Mouse (Mus musculus): ENCODE data around the gene Plod3.
A peak's percentile ranks its signal among the peaks of the same experiment; 100 is the strongest.
"Not testable (repeated sequence)": the region's sequence is repeated elsewhere in the genome, so short reads cannot be mapped to it uniquely, and the experiment has no call there.

The Plod3 gene

GRCm38 (mm10) chr5:136986695-136987137, at the start of gene Plod3:
TSS of gene Plod3 (plus strand) at chr5:136987019.
- DNase-seq: peak; percentile 94

- no peak for DNase-seq
Measured at GRCm38 (mm10) chr5:136937621-136938020, 49.2 kb upstream of the Plod3 start.

- peak; percentile 67 to 70 for DNase-seq
Measured at GRCm38 (mm10) chr5:136939284-136939683, 47.5 kb upstream of the Plod3 start.

- DNase-seq: not testable (repeated sequence)
Measured at GRCm38 (mm10) chr5:136940029-136940428, 46.8 kb upstream of the Plod3 start.

GRCm38 (mm10) chr5:136940845-136941560, 45.8 kb upstream of the Plod3 start:
- no peak for DNase-seq

GRCm38 (mm10) chr5:136942781-136943180, 44.0 kb upstream of the Plod3 start:
- no peak for DNase-seq

GRCm38 (mm10) chr5:136943382-136943781, 43.4 kb upstream of the Plod3 start:
- no peak for DNase-seq

GRCm38 (mm10) chr5:136945084-136945483, 41.7 kb upstream of the Plod3 start:
- no peak for DNase-seq

- no peak for DNase-seq
Measured at GRCm38 (mm10) chr5:136947874-136948273, 38.9 kb upstream of the Plod3 start.

- DNase-seq: not testable (repeated sequence)
Measured at GRCm38 (mm10) chr5:136949551-136950336, 37.1 kb upstream of the Plod3 start.

- no peak for DNase-seq
Measured at GRCm38 (mm10) chr5:136950521-136950920, 36.3 kb upstream of the Plod3 start.

- no peak for DNase-seq
Measured at GRCm38 (mm10) chr5:136952153-136952552, 34.7 kb upstream of the Plod3 start.

GRCm38 (mm10) chr5:136953015-136953414, 33.8 kb upstream of the Plod3 start, which contains the start of gene Fis1:
TSS of gene Fis1 (plus strand) at chr5:136953275.
- peak; percentile 69 to 71 for DNase-seq

GRCm38 (mm10) chr5:136953440-136953951, 33.3 kb upstream of the Plod3 start:
- DNase-seq: no peak

GRCm38 (mm10) chr5:136955622-136956021, 31.2 kb upstream of the Plod3 start:
- no peak for DNase-seq

GRCm38 (mm10) chr5:136957250-136957649, 29.6 kb upstream of the Plod3 start:
- no peak for DNase-seq

GRCm38 (mm10) chr5:136958991-136959605, 27.7 kb upstream of the Plod3 start:
- no peak for DNase-seq

- no peak for DNase-seq
Measured at GRCm38 (mm10) chr5:136960053-136960452, 26.8 kb upstream of the Plod3 start.

- DNase-seq: no peak
Measured at GRCm38 (mm10) chr5:136961334-136961982, 25.4 kb upstream of the Plod3 start.

- peak; percentile 90 to 93 for DNase-seq
Measured at GRCm38 (mm10) chr5:136961983-136962461, 24.8 kb upstream of the Plod3 start.

GRCm38 (mm10) chr5:136962501-136962900, 24.3 kb upstream of the Plod3 start:
- peak; percentile 86 to 88 for DNase-seq

GRCm38 (mm10) chr5:136962966-136963540, 23.8 kb upstream of the Plod3 start:
- DNase-seq: no peak
